Mouse (Mus musculus) thymus, postnatal 25 days (tissue): ENCODE data around the gene Dnah8.

Experiments
- DNase-seq: peaks from one replicate; pipeline ENCODE4 v3.0.0; 2022

Gene Dnah8

GRCm38 (mm10) chr17:30892730-30893129, 268.6 kb downstream of the Dnah8 start:
- DNase-seq: peak; percentile 72

GRCm38 (mm10) chr17:30897075-30897474, 272.9 kb downstream of the Dnah8 start:
- DNase-seq: no peak

GRCm38 (mm10) chr17:30901627-30902026, 277.5 kb downstream of the Dnah8 start, which contains the start of gene Glp1r:
Gene Glp1r, plus strand, starts transcription at chr17:30901817.
- no peak for DNase-seq

- DNase-seq: no peak
Measured at GRCm38 (mm10) chr17:30904096-30904495, 279.9 kb downstream of the Dnah8 start.

DNA sequence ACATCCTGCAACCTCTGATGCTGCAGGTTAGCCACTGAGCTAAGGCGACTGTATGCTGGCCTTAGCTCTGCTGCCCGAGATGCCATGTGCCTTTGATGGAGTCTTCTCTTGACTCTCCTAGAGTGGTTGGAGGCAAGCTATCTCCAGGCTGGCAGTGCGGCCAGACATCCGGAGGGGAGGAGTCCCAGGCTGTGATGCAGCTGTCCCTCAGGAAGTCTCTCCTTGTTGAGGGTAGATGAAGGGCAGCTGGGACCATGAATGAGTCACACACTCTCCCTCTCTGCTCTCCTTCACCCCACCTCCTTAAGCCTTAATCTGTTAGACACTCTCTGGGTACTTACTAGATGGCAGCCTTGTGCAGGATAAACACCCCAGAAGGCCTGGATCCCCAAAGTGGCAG, 283.4 kb downstream of the Dnah8 start:
- DNase-seq: no peak

DNA sequence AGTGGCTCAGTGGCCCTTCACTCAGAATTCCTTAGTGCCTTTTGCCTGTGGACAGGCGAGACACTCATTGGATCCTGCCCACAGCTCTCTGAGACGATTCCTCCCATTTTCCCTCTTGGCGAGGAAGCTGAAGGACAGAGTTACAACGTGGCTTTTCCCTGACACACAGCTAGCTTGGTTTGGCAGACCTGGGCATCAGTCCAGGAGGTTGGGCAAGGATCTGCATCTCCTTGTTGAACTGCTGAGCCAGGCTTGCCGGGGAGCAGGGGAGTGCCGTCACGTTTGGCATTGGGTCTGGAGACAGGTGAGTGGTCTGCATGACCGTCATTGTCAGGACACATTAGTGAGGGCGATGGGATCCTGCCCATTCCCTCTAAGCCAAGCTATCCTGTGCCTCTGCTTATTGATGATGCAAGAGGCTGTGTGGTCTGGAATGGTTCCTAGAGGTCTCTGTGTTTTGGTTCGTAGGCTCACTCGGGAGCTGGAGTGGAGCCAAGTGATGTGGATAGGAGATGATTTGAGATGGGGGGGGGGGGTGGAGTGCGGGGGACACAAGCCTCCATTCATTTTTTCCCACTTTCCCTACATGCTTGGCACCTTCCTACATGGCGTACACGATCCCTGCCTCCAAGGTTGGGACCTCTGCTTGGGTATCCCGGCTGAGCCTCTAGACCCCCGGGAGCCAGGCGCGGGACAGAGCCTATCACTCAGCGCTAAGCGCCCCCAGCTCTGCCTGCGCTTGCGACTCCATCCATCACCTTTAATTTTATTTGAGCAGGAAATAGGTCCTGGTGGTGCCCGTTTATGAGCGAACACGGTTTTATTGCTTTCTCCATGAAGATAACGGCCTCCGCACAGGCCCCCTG, 286.9 kb downstream of the Dnah8 start:
- DNase-seq: no peak

DNA sequence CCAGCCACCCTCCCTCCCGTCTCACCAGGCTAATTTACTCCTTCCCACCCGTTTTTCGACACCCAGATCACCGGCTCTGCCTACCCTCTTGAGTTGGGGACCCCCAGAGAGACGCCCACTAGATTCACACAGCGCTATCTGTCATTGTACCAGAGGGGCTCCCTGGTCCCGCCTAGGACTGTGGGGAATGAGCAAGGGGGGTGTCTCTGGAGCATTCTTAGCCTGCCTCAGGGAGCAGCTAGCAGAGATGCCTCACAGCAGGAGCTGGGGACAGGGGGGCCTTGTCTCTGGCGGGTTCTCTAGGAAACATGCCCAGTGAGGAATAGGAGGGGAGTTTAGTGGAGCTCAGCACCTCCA, 287.6 kb downstream of the Dnah8 start:
- no peak for DNase-seq

- no peak for DNase-seq
Measured at GRCm38 (mm10) chr17:30912536-30912935, 288.4 kb downstream of the Dnah8 start.

DNA sequence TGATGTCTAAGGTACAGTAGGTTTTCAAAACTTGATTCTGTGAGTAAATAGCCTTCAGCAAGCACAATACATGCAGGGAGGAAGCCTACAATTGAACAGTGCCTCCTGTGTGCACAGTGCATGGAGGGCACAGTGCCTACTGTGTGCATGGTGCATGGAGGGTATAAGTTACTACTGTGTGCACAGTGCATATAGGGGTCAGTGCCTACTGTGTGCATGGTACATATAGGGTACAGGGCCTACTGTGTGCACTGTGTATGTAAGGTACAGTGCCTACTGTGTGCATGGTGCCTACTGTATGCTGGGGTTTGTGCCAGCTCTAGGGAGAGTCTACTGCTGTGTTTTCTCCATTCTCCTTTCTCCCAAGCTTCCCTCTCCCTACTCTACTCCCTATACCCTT, 290.1 kb downstream of the Dnah8 start:
- DNase-seq: no peak

- DNase-seq: no peak
Measured at GRCm38 (mm10) chr17:30923566-30923965, 299.4 kb downstream of the Dnah8 start.
